Mouse (Mus musculus): ENCODE measurements around the gene Krtap3-1.

Krtap3-1 gene

DNA sequence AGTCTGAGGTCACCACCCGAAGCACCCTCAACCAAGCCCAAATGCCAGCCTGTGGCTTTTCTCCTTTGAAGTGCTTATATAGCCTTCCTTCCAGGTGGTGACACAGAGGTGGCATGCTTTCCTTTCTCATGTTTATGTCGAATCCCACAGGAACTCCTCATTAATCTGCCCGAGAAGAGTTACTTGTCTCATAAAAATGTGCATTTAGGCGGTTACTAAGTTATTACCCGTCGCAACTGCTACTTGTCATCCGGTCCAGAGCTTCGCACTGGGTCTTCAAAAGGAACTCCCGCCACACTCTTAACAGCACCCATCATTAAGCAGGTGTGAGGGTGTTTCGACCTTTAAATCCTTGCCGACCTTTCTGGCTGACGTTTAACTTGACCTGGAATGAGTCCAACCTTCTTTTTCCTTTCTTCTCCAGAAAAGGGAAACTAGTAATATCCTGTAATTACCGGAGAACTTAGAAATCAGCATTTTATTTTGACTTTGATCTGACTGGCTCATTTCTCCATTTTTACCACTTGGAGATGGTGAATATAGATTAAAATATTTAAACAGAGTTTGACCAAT lies 45.1 kb downstream of the Krtap3-1 start, which contains the start of gene Krt39:
Gene Krt39 (minus strand): TSS at position 51 of the 573 bp plus-strand sequence.
- no peak for DNase-seq (ENCODE audit: low read depth, low spot score)
